Mouse (Mus musculus): ENCODE measurements around the gene Rnf169.

- no peak for TF ChIP-seq POLR2A (IDR thresholded peaks at IDR 0.05; ENCODE audit: borderline replicate concordance, insufficient read depth, low read length)
- TF ChIP-seq CTCF (IDR thresholded peaks at IDR 0.05; ENCODE audit: borderline replicate concordance, insufficient read depth, low read depth, low read length) = no peak
Measured at GRCm38 (mm10) chr7:99940669-99941068, 39.6 kb downstream of the Rnf169 start.
